Mouse (Mus musculus) kidney, postnatal 25 days (tissue): ENCODE data around the gene Isl1.

Source experiments
- DNase-seq, 2 experiments: peaks; one replicate each; pipeline ENCODE4 v3.0.0; 2021; ENCODE audit warnings: mixed read lengths in 2 of 2

Gene Isl1

GRCm38 (mm10) chr13:116309584-116310462, at the start of gene Isl1:
Gene Isl1, minus strand, starts transcription at chr13:116309689.
- DNase-seq, result peak in 1 of 2 experiments; percentile 45

GRCm38 (mm10) chr13:116335763-116336162, 26.3 kb upstream of the Isl1 start:
- no peak for DNase-seq

- no peak for DNase-seq
Measured at GRCm38 (mm10) chr13:116313636-116314530, 4.4 kb upstream of the Isl1 start.

GRCm38 (mm10) chr13:116311871-116312720, 2.6 kb upstream of the Isl1 start:
- no peak for DNase-seq

GRCm38 (mm10) chr13:116311011-116311410, 1.5 kb upstream of the Isl1 start:
- no peak for DNase-seq

- DNase-seq, result no peak
Measured at GRCm38 (mm10) chr13:116310463-116310765, 925 bp upstream of the Isl1 start.

GRCm38 (mm10) chr13:116308933-116309583, 431 bp downstream of the Isl1 start:
- DNase-seq, result no peak

- no peak for DNase-seq
Measured at GRCm38 (mm10) chr13:116308121-116308932, 1.2 kb downstream of the Isl1 start.

- no peak for DNase-seq
Measured at GRCm38 (mm10) chr13:116306591-116306990, 2.9 kb downstream of the Isl1 start.

- no peak for DNase-seq
Measured at GRCm38 (mm10) chr13:116305721-116306120, 3.8 kb downstream of the Isl1 start.

- no peak for DNase-seq
Measured at GRCm38 (mm10) chr13:116304713-116305470, 4.6 kb downstream of the Isl1 start.

- DNase-seq, result no peak
Measured at GRCm38 (mm10) chr13:116303766-116304165, 5.7 kb downstream of the Isl1 start.

- no peak for DNase-seq
Measured at GRCm38 (mm10) chr13:116302861-116303260, 6.6 kb downstream of the Isl1 start.

- no peak for DNase-seq
Measured at GRCm38 (mm10) chr13:116301706-116302105, 7.8 kb downstream of the Isl1 start.

GRCm38 (mm10) chr13:116299241-116299640, 10.2 kb downstream of the Isl1 start:
- no peak for DNase-seq

GRCm38 (mm10) chr13:116298641-116299170, 10.8 kb downstream of the Isl1 start:
- no peak for DNase-seq

GRCm38 (mm10) chr13:116298001-116298400, 11.5 kb downstream of the Isl1 start:
- no peak for DNase-seq

- no peak for DNase-seq
Measured at GRCm38 (mm10) chr13:116297048-116297811, 12.3 kb downstream of the Isl1 start.

GRCm38 (mm10) chr13:116295401-116295800, 14.1 kb downstream of the Isl1 start:
- DNase-seq, result no peak
